Mouse (Mus musculus) brain, embryonic 18.5 days (tissue): ENCODE measurements at regions not wholly inside any gene's neighbourhood (a gene's known extent, or its start where the extent isn't known, plus 50 kb on each side); places are given as distances from the start of the nearest gene placed in this dataset.
A peak's percentile ranks its signal among the peaks of the same experiment; 100 is the strongest.

Source experiments
- DNase-seq: peaks from one replicate; pipeline ENCODE4 v3.0.0-alpha.2; 2012; ENCODE audit warnings: low read depth, low spot score

DNA sequence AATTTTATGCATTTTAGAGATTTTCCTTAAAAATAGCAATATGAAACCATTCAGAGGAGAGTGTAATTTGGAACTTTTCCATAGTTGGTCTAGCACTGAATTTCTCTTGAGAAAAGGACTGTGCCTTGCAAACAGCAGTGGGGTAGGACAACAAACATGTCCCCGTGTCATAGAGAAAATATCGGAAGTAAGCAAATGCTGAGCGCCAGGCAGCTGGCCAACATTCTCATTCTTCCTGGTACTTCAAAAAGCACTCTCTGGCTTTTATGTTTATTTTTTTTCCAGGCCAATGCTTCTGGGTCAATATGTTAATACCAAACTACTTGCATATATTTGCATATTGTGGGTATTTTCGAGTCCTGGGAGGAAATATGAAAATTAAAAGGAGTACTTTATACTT is 568.5 kb downstream of the Btbd3 start:
- no peak for DNase-seq

- DNase-seq = no peak
Observed at GRCm38 (mm10) chr2:138827813-138828570, 571.6 kb downstream of the Btbd3 start.

GRCm38 (mm10) chr2:138838846-138839245 is 582.5 kb downstream of the Btbd3 start:
- no peak for DNase-seq

GRCm38 (mm10) chr2:138859121-138859520 is 602.8 kb downstream of the Btbd3 start:
- no peak for DNase-seq

- no peak for DNase-seq
Observed at GRCm38 (mm10) chr2:138896563-138896962, 597.1 kb upstream of the Sptlc3 start.

GRCm38 (mm10) chr2:138897101-138897500 is 596.6 kb upstream of the Sptlc3 start:
- peak; percentile 20 for DNase-seq

DNA sequence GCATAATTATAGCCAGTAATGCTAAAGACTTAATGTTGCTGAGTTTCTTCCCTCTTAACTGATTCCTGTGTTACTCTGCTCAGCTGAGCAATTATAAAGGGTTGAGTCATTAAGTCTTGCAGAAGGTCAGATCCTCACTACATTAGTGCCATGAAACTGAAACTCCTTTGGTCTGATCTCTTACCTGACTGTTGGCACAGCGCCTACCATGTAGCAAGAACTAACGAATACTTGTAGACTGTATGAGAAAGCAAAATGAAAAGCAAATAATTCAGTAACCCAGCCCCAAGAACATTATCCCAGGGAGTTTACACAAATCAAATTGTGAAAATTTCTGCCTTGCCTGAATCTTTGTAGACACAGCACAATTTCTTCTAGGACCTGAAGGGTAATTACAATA is 556.5 kb upstream of the Sptlc3 start:
- DNase-seq = no peak

GRCm38 (mm10) chr2:138939367-138939766 is 554.3 kb upstream of the Sptlc3 start:
- no peak for DNase-seq

GRCm38 (mm10) chr2:138966110-138966790 is 527.5 kb upstream of the Sptlc3 start:
- DNase-seq = no peak

DNA sequence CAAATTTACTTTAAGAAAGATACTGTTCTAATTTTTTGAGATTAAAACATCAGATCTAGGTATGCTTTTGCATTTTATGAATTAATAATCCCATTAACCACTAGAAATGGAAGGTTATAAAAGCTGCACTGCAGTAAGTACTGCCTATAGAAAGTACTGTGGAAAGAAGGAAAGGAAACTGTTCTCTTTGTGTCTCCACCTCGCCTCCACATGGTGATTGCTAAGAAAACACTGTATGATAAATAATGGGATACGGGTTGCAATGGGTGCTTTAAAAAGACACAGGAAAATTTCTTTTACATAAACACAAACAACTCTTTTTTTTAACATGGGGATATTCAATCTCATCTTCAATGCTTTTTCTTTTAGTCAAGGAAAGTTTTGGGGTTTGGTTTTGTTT is 519.2 kb upstream of the Sptlc3 start:
- no peak for DNase-seq

- no peak for DNase-seq
Observed at GRCm38 (mm10) chr2:138990031-138990430, 503.7 kb upstream of the Sptlc3 start.

DNA sequence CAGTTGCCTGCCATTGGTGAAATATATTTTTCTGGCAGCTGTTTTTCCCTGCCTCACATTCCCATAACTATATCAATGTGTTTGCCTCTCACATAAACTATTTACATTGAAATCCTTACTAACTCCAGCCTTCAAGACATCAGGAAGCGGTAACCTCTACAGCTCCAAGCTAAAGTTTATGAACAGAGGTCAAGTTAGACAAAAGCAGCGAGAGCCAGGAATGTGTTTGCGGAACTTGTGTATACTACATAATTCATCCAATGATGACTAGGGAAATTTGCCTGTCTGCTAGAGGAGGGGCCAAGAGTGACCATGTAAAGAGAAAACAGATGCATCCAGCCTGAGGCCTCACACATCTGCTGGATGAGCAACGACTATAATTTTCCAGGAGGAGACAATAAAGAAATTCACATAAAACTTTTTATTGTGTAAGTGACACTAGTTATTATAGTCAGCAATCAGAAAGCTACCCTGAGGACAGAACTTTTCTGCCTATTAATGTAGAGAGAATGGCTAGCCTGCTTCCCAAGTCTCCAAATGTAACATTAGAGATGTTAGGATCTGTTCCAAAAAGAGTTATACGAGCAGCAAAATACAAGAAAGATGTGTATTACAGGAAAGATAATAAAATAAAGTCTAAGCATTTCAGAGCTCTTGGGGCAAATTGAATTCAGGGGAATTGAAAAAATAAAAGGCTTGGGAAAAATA is 461.5 kb upstream of the Sptlc3 start:
- DNase-seq = no peak

GRCm38 (mm10) chr2:139034800-139035199 is 458.9 kb upstream of the Sptlc3 start:
- no peak for DNase-seq

DNA sequence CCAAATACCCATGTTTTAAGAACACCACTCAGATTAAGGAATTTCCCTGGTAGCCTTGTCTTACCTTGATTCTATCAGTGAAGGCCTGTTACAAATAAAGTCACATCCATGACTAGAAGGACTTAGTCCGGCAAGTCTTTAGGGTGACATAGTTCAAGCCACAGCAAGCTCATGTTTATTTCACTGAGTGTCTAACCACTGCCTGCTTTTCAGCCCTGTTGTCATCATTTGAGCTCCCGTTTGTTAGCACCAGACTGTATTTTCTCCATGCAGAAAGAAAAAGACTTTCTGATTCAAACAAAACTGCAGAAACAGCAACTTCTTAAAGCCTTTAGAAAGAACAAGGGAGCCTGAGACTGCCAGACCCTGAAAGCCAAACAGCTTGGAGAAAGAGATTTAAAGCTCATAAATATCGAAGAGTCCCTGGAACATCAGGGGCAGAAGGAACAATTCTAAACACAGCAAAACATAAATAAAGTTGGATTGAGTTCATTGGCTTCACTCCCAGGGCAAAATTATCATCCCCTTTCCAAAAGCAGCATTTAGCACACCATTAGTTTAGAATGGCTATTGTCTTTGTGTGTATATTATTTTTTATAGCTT is 451.9 kb upstream of the Sptlc3 start:
- DNase-seq = no peak

GRCm38 (mm10) chr2:139044684-139045083 is 449.0 kb upstream of the Sptlc3 start:
- DNase-seq = no peak

- no peak for DNase-seq
Observed at GRCm38 (mm10) chr2:139055249-139055648, 438.5 kb upstream of the Sptlc3 start.

DNA sequence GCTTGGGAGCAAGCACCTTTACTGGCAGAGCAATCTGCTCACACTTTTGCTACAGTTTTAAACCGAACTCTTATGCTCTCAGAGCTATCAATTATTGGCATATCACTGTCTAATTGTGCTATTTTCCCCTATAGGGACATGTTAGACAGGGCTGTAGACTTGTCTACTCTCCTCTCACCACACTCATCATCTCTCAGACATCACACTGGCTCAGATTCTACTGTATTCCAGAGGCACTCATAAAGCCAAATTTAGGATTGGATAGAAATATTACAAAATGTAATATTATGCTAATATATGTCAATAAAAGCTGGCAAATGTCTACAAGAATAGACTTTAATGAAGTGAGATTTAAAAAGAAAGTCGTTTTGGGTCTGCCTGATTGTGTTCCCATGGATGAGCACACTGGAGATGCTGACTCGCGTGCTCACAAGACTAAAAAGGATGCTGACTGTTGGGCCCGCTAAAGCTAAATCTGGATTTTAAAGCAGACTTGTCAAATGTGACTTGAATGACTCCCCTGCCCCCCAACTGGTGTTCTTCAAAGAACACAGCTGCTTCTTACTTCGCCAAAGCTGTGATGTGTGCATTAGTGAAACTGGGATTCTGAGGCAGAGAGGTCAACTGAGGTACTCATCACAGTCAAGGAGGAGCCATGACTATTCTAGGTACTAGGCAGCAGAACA is 424.3 kb upstream of the Sptlc3 start:
- DNase-seq = no peak

- DNase-seq = no peak
Observed at GRCm38 (mm10) chr2:139071690-139072089, 422.0 kb upstream of the Sptlc3 start.

DNA sequence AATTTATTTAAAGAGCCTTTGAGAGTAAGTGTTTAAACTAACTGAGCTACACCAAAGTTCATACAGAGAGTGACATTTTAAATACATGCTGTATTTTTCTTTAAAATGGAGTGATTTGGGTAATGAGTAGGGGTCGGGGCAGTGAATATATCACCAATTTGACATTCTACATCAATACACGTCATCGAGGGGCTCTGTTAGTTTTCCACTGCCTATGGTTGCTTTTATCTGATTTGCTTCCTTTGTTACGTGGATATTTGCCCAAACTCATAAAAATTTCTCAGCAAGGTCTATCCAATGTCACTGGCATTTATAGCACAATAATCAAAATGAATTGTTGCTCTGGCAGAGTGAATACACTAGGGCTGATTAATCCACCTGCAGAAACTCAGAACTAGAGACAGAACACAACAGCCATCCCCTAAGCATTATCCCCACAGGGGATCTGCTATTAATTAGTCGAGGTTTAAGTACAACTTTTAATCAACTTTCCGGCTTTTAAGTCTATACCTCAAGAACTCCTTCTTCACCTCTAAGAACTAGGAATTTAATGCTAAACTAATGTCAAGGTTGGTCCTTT is 400.1 kb upstream of the Sptlc3 start:
- DNase-seq = no peak

- DNase-seq = no peak
Observed at GRCm38 (mm10) chr2:139111669-139112068, 382.0 kb upstream of the Sptlc3 start.

DNA sequence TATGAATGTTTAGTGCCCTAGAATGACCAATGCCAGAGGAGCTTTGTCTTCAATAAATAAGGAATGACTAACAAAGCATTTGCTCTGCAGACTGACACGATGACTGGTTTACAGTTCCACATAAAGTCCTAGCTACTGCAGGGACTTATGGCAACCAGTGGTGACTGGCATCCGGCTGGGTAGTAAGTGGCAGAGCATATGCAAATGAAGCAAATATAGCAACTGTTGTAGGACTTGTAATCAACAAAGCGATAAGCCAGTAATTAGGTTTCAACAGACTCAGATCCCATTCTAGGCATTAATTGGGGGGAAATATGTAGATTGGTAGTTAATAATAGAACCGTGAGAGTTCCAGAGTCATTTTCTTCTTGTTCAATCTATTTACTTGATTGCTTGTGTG is 379.2 kb upstream of the Sptlc3 start:
- no peak for DNase-seq
